11 mouse cellular contexts compared by ENCODE assay signal in genomic region chr10:60108321-60109111, GRCm38 (mm10). TPM values are rescaled to one million over a fixed set of nuclear protein-coding genes. Genes with fewer than 3 reads are reported as not detected.
DNase-seq lines count a peak whose midpoint lies in the region; ATAC-seq and TF ChIP-seq lines count a peak whose summit lies in the region.
"Had no signal": no experiment of that assay in that cellular context is flagged by ENCODE, and none has a peak within 500 bp of the region (broad histone marks: within the 10 kb centered on the region; RNA-seq: fewer than 3 reads in every experiment).

No protein-coding gene starts in this region.

- H3K36me3 ChIP-seq in forebrain, embryonic 12.5 days (replicated peaks) = no peaks in the 10 kb centered on the region
- 0 out of 2 replicates have a peak, but pooled peaks cover 3% of the 10 kb centered on the region for H3K36me3 ChIP-seq in midbrain, embryonic 14.5 days (ENCODE audit: control insufficient read depth, insufficient read depth, low read length)
- H3K36me3 ChIP-seq: embryonic facial prominence, embryonic 15.5 days; heart, embryonic 12.5 days; liver, embryonic 15.5 days had no signal

- peak overlapping the region; percentile 17 for H3K4me3 ChIP-seq in gastrocnemius, adult 2 months
- peak overlapping the region; percentile 56; the same call in 1 of the 2 replicates for H3K4me3 ChIP-seq in forebrain, embryonic 12.5 days (replicated peaks)
- H3K4me3 ChIP-seq in midbrain, embryonic 14.5 days (replicated peaks; ENCODE audit: low read depth, low read length) = peak overlapping the region; percentile 73
- no peak overlapping the region for H3K4me3 ChIP-seq in lung, adult 2 months (replicated peaks; ENCODE audit: extremely low read depth, low read depth, low read length)
- H3K4me3 ChIP-seq: liver, embryonic 15.5 days had no signal

- WGBS in forebrain, embryonic 12.5 days = 38% methylated on average over 16 of the region's 17 CpGs
- 37% methylated on average over 17 of the region's 17 CpGs for WGBS in midbrain, embryonic 14.5 days
- whole genome bisulfite sequencing in lung, adult 2 months = 75% methylated on average over 17 of the region's 17 CpGs

- H3K4me2 ChIP-seq in forebrain, embryonic 12.5 days = peak overlapping the region; percentile 97
- peak overlapping the region; percentile 83 for H3K4me2 ChIP-seq in midbrain, embryonic 14.5 days (ENCODE audit: low read length)

- H3K9me3 ChIP-seq in forebrain, embryonic 12.5 days = no peaks in the 10 kb centered on the region
- no peaks in the 10 kb centered on the region for H3K9me3 ChIP-seq in midbrain, embryonic 14.5 days (ENCODE audit: control insufficient read depth, low read length)
- H3K9me3 ChIP-seq: embryonic facial prominence, embryonic 15.5 days; heart, embryonic 12.5 days; liver, embryonic 15.5 days had no signal

- H3K27me3 ChIP-seq in forebrain, embryonic 12.5 days = peaks cover 71% of the 10 kb centered on the region
- H3K27me3 ChIP-seq in midbrain, embryonic 14.5 days (ENCODE audit: control insufficient read depth, insufficient read depth, low read length) = no peaks in the 10 kb centered on the region

- no peak overlapping the region for H3K27ac ChIP-seq in gastrocnemius, adult 2 months
- H3K27ac ChIP-seq in forebrain, embryonic 12.5 days = no peak overlapping the region
- peak overlapping the region; percentile 54 for H3K27ac ChIP-seq in midbrain, embryonic 14.5 days (replicated peaks; ENCODE audit: low read depth, low read length)
- H3K27ac ChIP-seq: embryonic facial prominence, embryonic 15.5 days; liver, embryonic 15.5 days had no signal

- TF ChIP-seq POLR2A in lung, adult 2 months (IDR thresholded peaks at IDR 0.05; ENCODE audit: borderline replicate concordance, extremely low read depth, low read depth, low read length) = no peak

- peaks cover 39% of the 10 kb centered on the region for H3K4me1 ChIP-seq in forebrain, embryonic 12.5 days
- H3K4me1 ChIP-seq in midbrain, embryonic 14.5 days (ENCODE audit: control insufficient read depth, insufficient read depth, low read length) = peaks cover 38% of the 10 kb centered on the region
- H3K4me1 ChIP-seq in lung, adult 2 months (ENCODE audit: control insufficient read depth, insufficient read depth, low read length) = peaks cover 3% of the 10 kb centered on the region; the same call in 1 of the 2 replicates

- intact Hi-C loops in gastrocnemius, adult 2 months (cut with DNase I) = no loop called here
- intact Hi-C loops in gastrocnemius, postnatal 14 days (cut with DNase I; ENCODE audit: low total_unique reads) = no loop called here

- ATAC-seq in forebrain, embryonic 12.5 days (ENCODE audit: low FRiP score) = no peak
- ATAC-seq in midbrain, embryonic 14.5 days (ENCODE audit: low FRiP score, low TSS enrichment) = no peak

- no peak for TF ChIP-seq CTCF in gastrocnemius, adult 2 months (IDR thresholded peaks at IDR 0.05)
- TF ChIP-seq CTCF in lung, adult 2 months (IDR thresholded peaks at IDR 0.05; ENCODE audit: insufficient read depth, low read length) = no peak

- H3K9ac ChIP-seq in forebrain, embryonic 12.5 days = 0 out of 2 replicates have a peak overlapping the region, but pooled peaks have one; percentile 12
- peak overlapping the region; percentile 90 for H3K9ac ChIP-seq in midbrain, embryonic 14.5 days (replicated peaks; ENCODE audit: low read length)
- H3K9ac ChIP-seq: embryonic facial prominence, embryonic 15.5 days; heart, embryonic 12.5 days; liver, embryonic 15.5 days had no signal

- DNase-seq in gastrocnemius, adult 2 months = no peak
- no peak for DNase-seq in gastrocnemius, postnatal 14 days
- peak; percentile 75 to 76 for DNase-seq in cerebellum, adult 18-20 months
- DNase-seq in midbrain, embryonic 14.5 days = no peak
- DNase-seq in layer of hippocampus, postnatal 10 days (ENCODE audit: low spot score in 2 of 2) = no peak
- DNase-seq in lung, adult 2 months = no peak
- DNase-seq in c-Kit-positive CD71-positive TER-119-positive erythroid progenitor cells, embryonic 14.5 days (ENCODE audit: low spot score) = no peak

RNA-seq across cellular contexts. Expression of gene Spock2, which starts 2.5 kb away (rescaled TPM):
- total RNA-seq in gastrocnemius, adult 2 months (2021) = 1 to 10 TPM; 6.1 to 6.5 TPM
- 10 to 100 TPM in 1 of 2 experiments, 1 to 10 TPM in 1; 6.2 to 10.5 TPM for total RNA-seq in gastrocnemius, postnatal 14 days (2021)
- polyA plus RNA-seq in forebrain, embryonic 12.5 days (2016; fragmentation: Nextera tagmentation; extraction: Ambion mirVana) = 13.2 and 14.3 TPM in 2 replicates
- 67.3 and 67.5 TPM in 2 replicates for polyA plus RNA-seq in midbrain, embryonic 14.5 days (2014; fragmentation: Nextera tagmentation; extraction: Ambion mirVana)
- total RNA-seq in layer of hippocampus, postnatal 10 days (2021) = 100 to 1,000 TPM; 446 to 471 TPM
- 138 and 143 TPM in 2 replicates for polyA plus RNA-seq in lung, adult 2 months (2012; rRNA removed)

Comparison
In these comparisons a context has a peak if more than half of its experiments do, and no peak if none do; other contexts are left out.
1. DNase-seq: peak in cerebellum, adult 18-20 months (2 of 2); none in gastrocnemius, adult 2 months (single experiment), gastrocnemius, postnatal 14 days (single experiment), midbrain, embryonic 14.5 days (single experiment), layer of hippocampus, postnatal 10 days (0 of 2), lung, adult 2 months (single experiment) and c-Kit-positive CD71-positive TER-119-positive erythroid progenitor cells, embryonic 14.5 days (single experiment).
2. RNA of gene Spock2, which starts 2.5 kb away (total RNA-seq): 446 to 471 TPM in layer of hippocampus, postnatal 10 days; 6.2 to 10.5 TPM in gastrocnemius, postnatal 14 days and 6.1 to 6.5 TPM in gastrocnemius, adult 2 months; every median in the first group is over 10 times any median in the second.